Mouse (Mus musculus) hindbrain, embryonic 16.5 days (tissue): ENCODE data around the gene Hrk. TPM values are rescaled to one million over a fixed set of nuclear protein-coding genes. Genes with fewer than 3 reads are reported as not detected.

ENCODE experiments used
- ATAC-seq: fragments of 200-750 bp; cut with Nextera tagmentation; 2 replicates; pipeline ENCODE4 v1.8.0; 2017; ENCODE audit warnings: moderate TSS enrichment, moderate library complexity
- H3K27ac ChIP-seq: fragments of 300-500 bp; sonication (generic); 2 replicates; pipeline ENCODE4 v1.5.1; 2014; ENCODE audit warnings: low read depth, mild to moderate bottlenecking, control low read depth, low read length, moderate library complexity
- H3K27me3 ChIP-seq: fragments of 300-500 bp; sonication (generic); replicated peaks from 2 replicates; pipeline ENCODE4 v1.6.1; 2014; ENCODE audit warnings: low read length; ENCODE audit not compliant: control insufficient read depth, insufficient read depth
- H3K36me3 ChIP-seq: fragments of 300-500 bp; sonication (generic); 2 replicates; pipeline ENCODE4 v1.6.1; 2014; ENCODE audit warnings: mild to moderate bottlenecking, low read length, moderate library complexity, mixed read lengths; ENCODE audit not compliant: control insufficient read depth, insufficient read depth
- H3K4me1 ChIP-seq: fragments of 300-500 bp; sonication (generic); 2 replicates; pipeline ENCODE4 v1.6.1; 2014; ENCODE audit warnings: low read depth, low read length; ENCODE audit not compliant: control insufficient read depth, insufficient read depth
- H3K4me2 ChIP-seq: fragments of 300-500 bp; sonication (generic); 2 replicates; pipeline ENCODE4 v1.6.1; 2014; ENCODE audit warnings: mild to moderate bottlenecking, low read length, control low read depth, moderate library complexity
- H3K4me3 ChIP-seq: fragments of 300-500 bp; sonication (generic); 2 replicates; pipeline ENCODE4 v1.5.1; 2014; ENCODE audit warnings: mild to moderate bottlenecking, low read length, control low read depth, moderate library complexity
- H3K9ac ChIP-seq: fragments of 300-500 bp; sonication (generic); 2 replicates; pipeline ENCODE4 v1.6.1; 2014; ENCODE audit warnings: low read depth, mild to moderate bottlenecking, control low read depth, low read length, moderate library complexity
- H3K9me3 ChIP-seq: fragments of 300-500 bp; sonication (generic); 2 replicates; pipeline ENCODE4 v1.6.1; 2014; ENCODE audit warnings: mild to moderate bottlenecking, low read length, moderate library complexity; ENCODE audit not compliant: control insufficient read depth
- WGBS: fragments of 180-500 bp; shearing (Covaris S2); extraction: QIAGEN DNeasy Blood & Tissue Kit; methylation state at CpG from one replicate; pipeline ENCODE4 v1.1.7; 2014; 5-methylcytosine and 5-hydroxymethylcytosine counted together
- polyA plus RNA-seq: library from polyadenylated mRNA; unstranded; fragments of >200 nt; fragmentation: Nextera tagmentation; extraction: Ambion mirVana; gene quantifications from 2 replicates; pipeline ENCODE4 v1.2.1, GENCODE M21; 2015

Gene Hrk
- polyA plus RNA-seq, 1 experiment from 2014 or later, result 4.8 TPM

- H3K4me2 ChIP-seq, result no peak overlapping the region
- H3K9me3 ChIP-seq, result no peaks in the 10 kb centered on the region
- peaks cover 18% of the 10 kb centered on the region for H3K36me3 ChIP-seq
- H3K4me1 ChIP-seq, result no peaks in the 10 kb centered on the region
- 53% methylated on average over 9 of the region's 9 CpGs for WGBS
- no peak overlapping the region for H3K4me3 ChIP-seq
- H3K27ac ChIP-seq, result no peak overlapping the region
- peak; percentile 67 for ATAC-seq
- H3K9ac ChIP-seq, result no peak overlapping the region
- H3K27me3 ChIP-seq, result no peaks in the 10 kb centered on the region
Observed at GRCm38 (mm10) chr5:118223142-118223757, 58.8 kb downstream of the Hrk start.

DNA sequence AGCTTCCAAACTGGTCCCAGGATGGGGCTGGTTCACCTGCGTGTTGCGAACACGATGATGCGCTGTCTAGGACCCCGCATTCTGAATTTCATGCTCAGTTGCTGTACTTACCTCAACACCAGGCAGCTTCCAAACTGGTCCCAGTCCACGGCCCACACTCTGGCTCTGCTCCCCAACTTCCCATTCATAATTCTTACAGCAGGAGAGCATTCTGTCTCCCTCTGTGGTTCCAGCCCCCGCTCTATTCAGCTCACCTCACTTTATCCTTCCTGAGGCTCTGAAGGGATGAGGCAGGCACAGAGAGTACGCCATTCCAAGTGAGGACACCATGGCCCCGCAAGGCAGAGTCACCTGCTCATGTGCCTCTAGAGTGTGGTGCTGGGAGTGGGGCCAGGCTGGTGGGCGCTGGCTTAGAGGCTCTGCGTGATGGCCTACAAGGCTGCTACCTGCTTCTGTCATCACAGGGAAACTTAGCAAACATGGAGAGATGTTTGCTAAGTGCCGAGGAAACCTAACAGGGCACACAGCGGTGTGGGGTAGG is 65.7 kb downstream of the Hrk start:
- no peak overlapping the region for H3K27ac ChIP-seq
- no peaks in the 10 kb centered on the region for H3K4me1 ChIP-seq
- peaks cover 41% of the 10 kb centered on the region for H3K36me3 ChIP-seq
- 94% methylated on average over 13 of the region's 13 CpGs for WGBS
- no peak overlapping the region for H3K4me2 ChIP-seq
- no peak for ATAC-seq
- H3K9ac ChIP-seq, result no peak overlapping the region
- H3K4me3 ChIP-seq, result no peak overlapping the region
- H3K9me3 ChIP-seq, result no peaks in the 10 kb centered on the region
- no peaks in the 10 kb centered on the region for H3K27me3 ChIP-seq

DNA sequence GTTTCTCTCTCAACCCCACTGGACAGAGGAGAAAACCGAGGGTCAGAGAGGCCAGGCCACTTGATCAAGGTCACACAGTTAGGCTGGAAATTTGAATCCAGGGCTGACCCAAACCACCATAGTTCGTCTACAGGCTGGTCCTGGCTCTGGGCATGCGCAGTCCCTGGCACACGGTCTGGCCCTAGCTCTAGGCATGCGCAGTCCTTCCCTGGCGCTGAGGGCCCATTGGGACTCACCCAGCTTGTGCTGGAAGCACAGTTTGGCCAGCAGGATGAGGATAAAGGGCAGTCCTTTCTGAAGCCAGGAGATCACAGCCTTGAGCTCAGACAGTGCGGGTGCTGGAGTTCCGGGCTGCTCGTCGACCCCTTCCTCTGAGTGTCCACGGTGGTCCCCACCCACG is 72.4 kb downstream of the Hrk start:
- no peak overlapping the region for H3K4me3 ChIP-seq
- H3K9ac ChIP-seq, result no peak overlapping the region
- H3K4me1 ChIP-seq, result no peaks in the 10 kb centered on the region
- no peaks in the 10 kb centered on the region for H3K9me3 ChIP-seq
- no peaks in the 10 kb centered on the region for H3K27me3 ChIP-seq
- WGBS, result 86% methylated on average over 12 of the region's 12 CpGs
- H3K36me3 ChIP-seq, result peaks cover 15% of the 10 kb centered on the region
- no peak overlapping the region for H3K4me2 ChIP-seq
- no peak overlapping the region for H3K27ac ChIP-seq
- 0 out of 2 replicates have a peak, but pooled peaks have one; percentile 20 for ATAC-seq

Other genes with a start within 250 kb of the Hrk start
- gene Fbxo21, start 187.9 kb upstream of the Hrk start, polyA plus RNA-seq, result 151 and 167 TPM in 2 replicates
- 4.1 and 5.4 TPM in 2 replicates for gene Tesc, start 136.9 kb upstream of the Hrk start, polyA plus RNA-seq
- 18.7 and 21.6 TPM in 2 replicates for gene Fbxw8, start 9.2 kb upstream of the Hrk start, polyA plus RNA-seq
- 9.2 and 10.8 TPM in 2 replicates for gene Rnft2, start 80.5 kb downstream of the Hrk start, polyA plus RNA-seq
- gene 2410131K14Rik, start 80.6 kb downstream of the Hrk start, polyA plus RNA-seq, result 18.0 and 18.1 TPM in 2 replicates